Mouse (Mus musculus): ENCODE measurements around the gene Sik1. TPM values are rescaled to one million over a fixed set of nuclear protein-coding genes. Genes with fewer than 3 reads are reported as not detected.

The Sik1 gene
- polyA plus RNA-seq, 1 experiment from 2014 or later: 17.3 TPM

DNA sequence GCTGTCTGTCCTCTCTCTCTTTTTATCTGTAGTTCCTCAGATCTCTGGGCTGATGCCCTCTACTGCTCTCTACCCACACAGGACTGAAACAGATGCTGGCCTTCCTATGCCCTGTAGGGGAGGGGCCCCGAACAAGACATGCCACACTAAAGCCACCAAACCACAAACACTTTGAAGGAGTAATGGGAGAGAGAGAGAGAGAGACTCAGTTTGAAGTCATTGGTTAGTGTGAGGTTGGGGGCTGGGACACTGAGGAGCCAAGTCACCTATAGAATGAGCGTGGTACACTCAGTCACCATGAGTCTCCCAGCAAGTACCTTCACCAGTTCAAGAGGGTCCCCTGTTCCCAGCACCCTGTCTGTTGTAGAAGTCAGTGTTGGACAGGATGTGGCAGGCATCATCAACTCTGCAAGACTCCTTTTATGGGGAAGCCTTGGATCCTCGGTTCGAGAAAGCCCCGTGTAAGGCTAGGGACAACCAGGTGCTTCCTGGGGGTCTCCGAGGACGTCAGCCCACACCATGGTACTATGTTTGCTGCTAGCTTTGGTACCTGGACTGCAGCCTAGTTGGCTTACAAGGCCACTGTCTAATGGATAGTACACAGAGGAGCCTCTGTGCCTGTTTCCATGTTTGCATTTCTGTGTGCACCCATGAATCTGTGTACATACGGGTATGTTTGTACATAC is 17.7 kb upstream of the Sik1 start:
- H3K9me3 ChIP-seq: no peaks in the 10 kb centered on the region
- no peak overlapping the region for H3K27ac ChIP-seq (replicated peaks)
- no peak for ATAC-seq (replicated peaks)
- no peak overlapping the region for H3K9ac ChIP-seq (replicated peaks)
- WGBS: 91% methylated on average over 8 of the region's 8 CpGs
- H3K4me2 ChIP-seq (replicated peaks): no peak overlapping the region
- no peak overlapping the region for H3K4me3 ChIP-seq
- no peaks in the 10 kb centered on the region for H3K36me3 ChIP-seq
- peaks cover 10% of the 10 kb centered on the region for H3K4me1 ChIP-seq
- H3K27me3 ChIP-seq: no peaks in the 10 kb centered on the region

DNA sequence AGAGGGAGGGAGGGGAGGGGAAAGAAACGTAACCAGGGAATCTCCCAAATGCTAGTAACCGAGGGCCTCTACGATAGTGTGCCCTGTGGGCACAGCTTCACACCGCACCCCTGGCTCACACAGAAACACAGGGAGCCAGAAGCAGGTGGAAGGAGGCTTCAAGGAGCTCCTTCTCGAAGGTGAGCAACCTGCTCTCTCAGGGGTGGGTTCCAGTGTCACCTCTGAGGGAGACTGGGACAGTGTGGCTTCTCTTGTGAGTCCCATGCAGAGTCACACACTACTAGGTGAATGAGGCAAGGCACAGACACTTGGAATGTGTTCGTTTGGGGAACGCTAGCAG is 17.2 kb upstream of the Sik1 start:
- Histone ChIP-seq H3K9me3 (no peaks in the 10 kb centered on the region), H3K4me3 (no peak overlapping the region), H3K4me2 (replicated peaks) (no peak overlapping the region), H3K27me3 (no peaks in the 10 kb centered on the region), H3K9ac (replicated peaks) (no peak overlapping the region), H3K4me1 (peaks cover 7% of the 10 kb centered on the region), H3K27ac (replicated peaks) (no peak overlapping the region), H3K36me3 (no peaks in the 10 kb centered on the region)
- 84% methylated on average over 7 of the region's 7 CpGs for WGBS
- ATAC-seq (replicated peaks): no peak

DNA sequence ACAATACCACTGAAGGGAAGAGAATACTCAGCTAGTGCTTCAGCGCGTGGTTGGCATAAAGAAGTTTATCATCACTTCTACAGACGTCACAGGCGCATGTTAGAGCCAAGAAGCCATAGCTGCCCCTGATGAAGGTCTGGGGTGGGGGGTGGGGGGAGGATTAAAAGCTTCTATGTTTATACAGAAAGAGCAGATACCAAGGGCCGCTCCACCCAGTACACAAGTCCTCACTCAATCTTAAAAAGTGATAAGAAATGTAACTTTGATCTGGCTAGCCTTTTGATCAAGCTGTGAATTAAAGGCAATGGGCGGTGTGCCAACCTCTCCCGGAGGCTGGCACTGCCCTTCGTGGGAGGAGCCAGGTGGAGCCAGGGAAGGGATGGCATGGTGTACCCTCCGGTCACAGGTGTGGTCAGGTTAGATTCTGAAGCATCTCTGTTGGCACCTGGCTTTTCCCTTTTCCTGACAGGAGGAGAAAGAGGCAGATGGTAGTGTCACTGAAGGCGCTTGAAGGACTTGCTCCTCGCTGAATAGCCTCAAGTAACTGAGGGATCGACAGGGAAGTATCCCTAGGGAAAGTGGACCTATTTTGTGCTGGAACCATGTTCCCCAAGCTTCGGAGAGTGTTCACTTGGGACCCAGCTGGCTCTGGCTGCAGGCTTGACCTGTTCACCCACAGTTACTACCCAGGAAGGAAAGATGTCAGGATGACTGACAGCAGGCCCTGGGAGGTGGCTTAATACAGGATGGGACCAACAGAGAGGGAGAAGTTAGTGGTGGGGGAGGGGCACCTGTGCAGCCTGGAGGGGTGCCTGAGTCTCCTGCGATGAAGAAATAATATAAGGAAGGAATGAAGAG is 16.6 kb upstream of the Sik1 start:
- no peaks in the 10 kb centered on the region for H3K36me3 ChIP-seq
- no peaks in the 10 kb centered on the region for H3K27me3 ChIP-seq
- H3K4me2 ChIP-seq (replicated peaks): no peak overlapping the region
- H3K9me3 ChIP-seq: no peaks in the 10 kb centered on the region
- peaks cover 1% of the 10 kb centered on the region for H3K4me1 ChIP-seq
- no peak overlapping the region for H3K9ac ChIP-seq (replicated peaks)
- no peak overlapping the region for H3K4me3 ChIP-seq
- ATAC-seq (replicated peaks): no peak
- H3K27ac ChIP-seq (replicated peaks): no peak overlapping the region
- WGBS: 74% methylated on average over 14 of the region's 14 CpGs

DNA sequence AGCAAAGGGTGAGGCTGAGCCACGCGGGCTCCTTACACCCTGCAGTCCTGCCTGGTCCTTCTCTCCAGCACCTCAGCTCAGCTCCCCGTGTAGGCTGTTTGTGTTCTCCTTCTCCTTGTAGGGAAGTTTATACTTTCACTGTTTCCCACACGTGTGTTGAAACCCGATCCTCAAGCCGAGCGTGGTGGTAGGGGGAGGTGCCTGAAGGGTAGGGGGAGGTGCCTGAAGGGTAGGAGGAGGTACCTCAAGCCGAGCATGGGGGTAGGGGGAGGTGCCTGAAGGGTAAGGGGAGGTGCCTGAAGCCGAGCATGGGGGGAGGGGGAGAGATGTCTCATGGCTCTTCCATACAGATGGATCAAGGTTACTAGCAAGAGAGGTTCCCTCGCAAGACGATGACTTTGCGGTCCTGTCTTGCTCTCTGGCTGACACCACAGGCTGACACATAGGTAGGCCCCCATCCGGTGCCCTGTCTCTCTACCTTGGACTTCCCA is 15.4 kb upstream of the Sik1 start:
- WGBS: 27% methylated on average over 13 of the region's 13 CpGs
- ATAC-seq (replicated peaks): no peak
- Histone ChIP-seq H3K4me2 (replicated peaks) (no peak overlapping the region), H3K27me3 (no peaks in the 10 kb centered on the region), H3K4me1 (no peaks in the 10 kb centered on the region), H3K27ac (replicated peaks) (no peak overlapping the region), H3K9ac (replicated peaks) (no peak overlapping the region), H3K36me3 (no peaks in the 10 kb centered on the region), H3K9me3 (no peaks in the 10 kb centered on the region), H3K4me3 (no peak overlapping the region)

DNA sequence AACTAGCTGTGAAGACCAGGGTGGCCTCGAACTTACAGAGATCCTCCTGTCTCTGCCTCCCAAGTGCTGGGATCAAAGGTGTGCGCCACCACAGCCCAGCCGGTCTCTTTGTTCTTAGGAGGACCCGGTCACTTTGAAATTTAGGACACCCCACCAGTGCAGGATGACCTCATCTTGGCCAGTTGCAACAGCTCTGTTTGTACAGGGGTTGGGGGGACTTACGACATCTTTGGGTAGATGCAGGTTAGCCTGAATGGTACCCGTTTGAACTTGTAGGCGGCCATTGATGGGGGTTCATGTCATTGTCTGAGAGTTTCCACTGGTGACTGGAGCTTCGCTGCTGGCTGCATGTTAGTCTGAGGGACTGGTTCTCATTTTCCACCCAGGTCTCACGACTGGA is 14.8 kb upstream of the Sik1 start:
- Histone ChIP-seq H3K36me3 (no peaks in the 10 kb centered on the region), H3K9ac (replicated peaks) (no peak overlapping the region)
- 83% methylated on average over 9 of the region's 9 CpGs for WGBS

DNA sequence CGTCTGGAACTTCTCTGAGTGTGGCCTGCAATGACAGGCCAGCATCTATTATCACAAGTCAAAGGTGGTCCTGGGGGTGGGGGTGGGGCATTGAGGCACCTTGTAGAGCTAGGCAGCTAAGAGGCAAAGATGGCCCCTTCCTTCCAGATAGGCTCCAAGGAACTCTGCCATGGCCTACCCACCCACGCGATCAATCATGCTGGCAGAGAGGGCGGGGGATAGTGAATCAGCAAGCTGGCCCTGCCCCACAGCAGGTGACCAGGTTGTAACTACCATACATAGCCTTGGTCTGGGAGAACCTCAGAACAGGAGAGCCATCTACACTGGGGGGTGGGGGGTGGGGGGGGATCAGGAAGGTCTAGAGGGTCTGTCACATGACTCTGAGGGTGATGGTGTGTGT is 12.5 kb upstream of the Sik1 start:
- Histone ChIP-seq H3K4me1 (no peaks in the 10 kb centered on the region), H3K9ac (replicated peaks) (no peak overlapping the region), H3K4me2 (replicated peaks) (no peak overlapping the region), H3K4me3 (no peak overlapping the region), H3K36me3 (no peaks in the 10 kb centered on the region), H3K27me3 (no peaks in the 10 kb centered on the region), H3K9me3 (no peaks in the 10 kb centered on the region), H3K27ac (replicated peaks) (no peak overlapping the region)
- no peak for ATAC-seq (replicated peaks)
- WGBS: 97% methylated on average over 4 of the region's 4 CpGs

More for the DNA sequence above, 14.8 kb upstream of the Sik1 start:
- Histone ChIP-seq H3K4me2 (replicated peaks) (no peak overlapping the region), H3K9me3 (no peaks in the 10 kb centered on the region), H3K4me1 (no peaks in the 10 kb centered on the region), H3K4me3 (no peak overlapping the region), H3K27ac (replicated peaks) (no peak overlapping the region), H3K27me3 (no peaks in the 10 kb centered on the region)
- no peak for ATAC-seq (replicated peaks)

DNA sequence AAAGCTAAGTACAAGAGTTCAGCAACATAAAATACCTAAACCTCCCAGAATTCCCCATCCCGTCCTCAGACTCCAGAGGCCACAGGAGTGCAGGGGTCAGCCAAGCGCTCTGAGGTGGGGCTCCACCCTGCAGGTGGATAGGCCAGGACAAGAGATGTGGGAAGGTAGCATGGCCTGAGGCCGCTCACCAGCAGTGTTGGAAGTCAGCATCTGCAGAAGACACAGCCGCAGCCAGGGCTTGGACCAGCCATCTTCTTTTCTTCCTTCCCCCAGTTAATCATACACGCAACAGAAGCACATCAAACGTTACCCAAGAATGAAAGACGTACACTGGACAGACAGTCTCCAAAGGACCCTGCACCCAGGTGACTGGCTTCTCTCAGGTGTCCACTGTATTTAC is 11.5 kb upstream of the Sik1 start:
- Histone ChIP-seq H3K4me3 (no peak overlapping the region), H3K27ac (replicated peaks) (no peak overlapping the region), H3K9ac (replicated peaks) (no peak overlapping the region), H3K36me3 (no peaks in the 10 kb centered on the region), H3K4me2 (replicated peaks) (no peak overlapping the region), H3K4me1 (no peaks in the 10 kb centered on the region), H3K27me3 (no peaks in the 10 kb centered on the region), H3K9me3 (no peaks in the 10 kb centered on the region)
- no peak for ATAC-seq (replicated peaks)
- WGBS: 96% methylated on average over 7 of the region's 7 CpGs

DNA sequence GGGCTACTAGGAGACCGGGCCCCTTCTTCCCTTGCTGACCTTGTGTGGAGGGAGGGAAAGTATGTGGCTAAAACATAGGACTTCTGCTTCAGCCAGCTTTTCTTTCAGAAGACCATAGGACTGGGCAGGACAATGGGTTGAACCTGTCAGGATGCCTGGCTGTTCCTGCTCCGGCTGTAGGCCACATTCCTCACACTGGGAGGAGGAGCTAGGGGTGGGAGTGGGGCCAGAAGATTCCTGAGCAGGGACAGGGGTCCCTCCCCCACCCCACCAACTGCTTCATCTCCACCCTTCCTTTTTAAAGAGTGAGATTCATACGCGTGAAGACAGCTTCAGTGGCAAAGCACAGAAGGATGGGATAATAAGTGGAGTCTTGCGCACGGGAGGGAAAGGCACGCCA is 10.0 kb upstream of the Sik1 start:
- no peak for ATAC-seq (replicated peaks)
- H3K9ac ChIP-seq (replicated peaks): no peak overlapping the region
- WGBS: 65% methylated on average over 7 of the region's 7 CpGs
- no peak overlapping the region for H3K27ac ChIP-seq (replicated peaks)
- H3K4me1 ChIP-seq: no peaks in the 10 kb centered on the region
- no peaks in the 10 kb centered on the region for H3K36me3 ChIP-seq
- no peak overlapping the region for H3K4me3 ChIP-seq
- H3K27me3 ChIP-seq: no peaks in the 10 kb centered on the region
- no peak overlapping the region for H3K4me2 ChIP-seq (replicated peaks)
- no peaks in the 10 kb centered on the region for H3K9me3 ChIP-seq

DNA sequence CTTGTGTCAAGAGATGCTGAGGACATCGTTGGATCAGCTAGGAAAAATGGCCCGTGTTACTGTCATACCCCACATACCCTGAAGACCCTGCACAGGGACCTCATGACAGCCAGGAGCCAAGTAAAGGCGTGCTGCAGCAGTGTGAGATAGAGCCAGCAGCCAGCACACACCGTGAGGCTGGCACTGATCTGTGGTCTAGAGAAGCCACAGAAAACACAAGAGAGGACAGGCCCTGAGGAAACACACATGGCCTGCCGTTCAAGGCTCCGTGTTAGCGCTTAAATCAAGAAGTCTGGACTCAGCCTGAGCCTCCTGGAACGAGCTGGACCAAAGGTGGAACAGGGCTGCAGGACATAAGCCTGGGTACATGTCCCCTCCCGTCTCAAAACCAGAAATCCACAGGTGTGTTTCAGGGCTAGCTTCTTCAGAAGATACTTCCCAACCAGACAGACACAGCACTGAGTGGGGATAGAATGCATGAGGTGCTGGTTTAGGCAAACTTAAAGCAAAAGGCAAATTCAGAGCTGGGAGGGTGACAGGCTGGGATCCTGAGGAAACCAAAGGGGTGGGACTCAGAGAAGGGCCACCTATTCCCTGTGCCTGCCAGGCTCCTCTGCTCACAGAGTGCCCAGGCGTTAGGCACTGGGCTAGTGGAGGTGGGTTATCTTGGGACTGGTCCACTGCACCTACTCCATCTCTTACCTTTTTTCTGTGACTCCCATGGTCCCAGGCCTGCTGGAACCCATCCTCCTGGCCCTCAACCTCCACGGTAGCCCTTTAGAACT is 9.3 kb upstream of the Sik1 start:
- WGBS: 71% methylated on average over 11 of the region's 11 CpGs
- ATAC-seq (replicated peaks): no peak
- no peak overlapping the region for H3K4me3 ChIP-seq
- no peaks in the 10 kb centered on the region for H3K9me3 ChIP-seq
- H3K4me2 ChIP-seq (replicated peaks): no peak overlapping the region
- no peaks in the 10 kb centered on the region for H3K36me3 ChIP-seq
- no peak overlapping the region for H3K9ac ChIP-seq (replicated peaks)
- no peaks in the 10 kb centered on the region for H3K4me1 ChIP-seq
- 0 out of 2 replicates have a peak overlapping the region, but pooled peaks have one; percentile 11 for H3K27ac ChIP-seq (replicated peaks)
- H3K27me3 ChIP-seq: no peaks in the 10 kb centered on the region

DNA sequence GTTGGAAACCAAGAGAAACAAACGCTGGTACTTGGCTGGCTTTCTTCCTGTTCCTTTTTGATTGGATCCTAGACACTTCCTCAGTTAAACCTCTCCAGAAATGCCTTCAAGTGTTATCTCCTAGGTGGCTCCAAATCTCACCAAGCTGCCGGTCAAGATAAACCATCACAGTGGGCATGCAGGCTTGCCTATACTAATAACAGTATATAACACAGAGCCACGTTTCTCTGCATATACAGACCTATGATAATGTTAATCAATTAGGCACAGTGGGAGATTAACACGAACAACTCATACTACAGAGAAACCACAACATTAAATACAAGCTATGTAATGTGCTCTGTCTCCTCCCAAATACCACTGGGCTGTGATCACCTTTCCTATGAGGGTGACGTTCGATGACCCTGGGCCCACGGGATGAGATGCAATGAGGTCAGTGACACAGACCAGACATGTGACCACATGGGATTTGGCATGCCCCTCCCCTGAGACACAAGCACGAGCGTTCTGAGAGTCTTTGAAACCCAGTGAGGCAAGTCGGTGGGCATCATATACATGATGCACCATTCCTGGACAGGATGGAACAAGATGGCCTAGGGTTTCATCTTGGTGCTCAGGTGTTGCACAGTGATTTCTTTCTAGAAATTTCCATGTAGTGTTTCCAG is 7.7 kb upstream of the Sik1 start:
- H3K36me3 ChIP-seq: no peaks in the 10 kb centered on the region
- no peak overlapping the region for H3K4me3 ChIP-seq
- H3K27ac ChIP-seq (replicated peaks): no peak overlapping the region
- H3K4me1 ChIP-seq: no peaks in the 10 kb centered on the region
- H3K9me3 ChIP-seq: no peaks in the 10 kb centered on the region
- no peaks in the 10 kb centered on the region for H3K27me3 ChIP-seq
- H3K4me2 ChIP-seq (replicated peaks): no peak overlapping the region
- H3K9ac ChIP-seq (replicated peaks): no peak overlapping the region
- WGBS: 83% methylated on average over 10 of the region's 10 CpGs
- no peak for ATAC-seq (replicated peaks)

DNA sequence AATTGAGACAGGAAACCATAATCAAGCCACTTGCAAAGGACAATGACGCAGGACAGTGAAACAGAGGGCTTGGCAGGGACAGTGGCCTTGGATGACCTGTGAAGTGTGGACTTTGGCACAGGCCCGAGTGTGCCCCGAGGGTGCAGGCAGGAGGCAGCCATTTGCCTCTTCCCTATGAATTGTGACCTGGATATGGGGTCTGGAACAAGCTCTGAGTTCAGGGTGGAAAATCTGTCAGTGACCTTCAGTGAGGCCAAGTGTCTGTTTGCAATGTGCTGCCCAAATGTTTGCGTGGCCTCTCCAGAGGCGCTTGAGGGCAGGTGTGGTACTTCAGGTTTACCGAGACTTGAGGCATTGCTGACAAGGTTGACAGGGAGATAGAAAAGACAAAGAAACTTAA is 6.5 kb upstream of the Sik1 start:
- ATAC-seq (replicated peaks): no peak
- Histone ChIP-seq H3K27ac (replicated peaks) (no peak overlapping the region), H3K27me3 (no peaks in the 10 kb centered on the region), H3K4me1 (peaks cover under 1% of the 10 kb centered on the region; the same call in 1 of the 2 replicates), H3K4me2 (replicated peaks) (no peak overlapping the region), H3K4me3 (no peak overlapping the region), H3K9me3 (no peaks in the 10 kb centered on the region), H3K36me3 (no peaks in the 10 kb centered on the region), H3K9ac (replicated peaks) (no peak overlapping the region)
- WGBS: 90% methylated on average over 6 of the region's 6 CpGs

DNA sequence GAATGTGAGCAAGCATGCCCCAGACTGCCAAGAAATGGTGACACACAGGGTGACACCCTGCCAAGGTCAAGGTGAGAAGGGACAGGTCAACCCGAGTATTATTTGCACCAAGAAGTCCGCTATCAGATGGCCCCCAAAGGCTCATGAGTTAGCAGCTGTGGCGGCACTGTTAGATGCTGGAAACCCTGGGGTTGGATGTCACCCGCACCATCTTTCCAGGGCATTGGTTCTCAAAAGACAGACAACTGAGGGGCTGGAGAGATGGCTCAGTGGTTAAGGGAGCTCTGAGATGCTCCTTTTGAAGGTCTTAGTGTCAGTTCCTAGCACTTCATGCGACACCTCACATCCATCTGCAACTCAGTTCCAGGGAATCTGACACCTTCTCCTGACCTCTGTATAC is 6.1 kb upstream of the Sik1 start:
- peaks cover 5% of the 10 kb centered on the region for H3K4me1 ChIP-seq
- no peak overlapping the region for H3K4me2 ChIP-seq (replicated peaks)
- no peak for ATAC-seq (replicated peaks)
- no peak overlapping the region for H3K9ac ChIP-seq (replicated peaks)
- H3K36me3 ChIP-seq: no peaks in the 10 kb centered on the region
- H3K27me3 ChIP-seq: no peaks in the 10 kb centered on the region
- 92% methylated on average over 5 of the region's 5 CpGs for WGBS
- H3K9me3 ChIP-seq: no peaks in the 10 kb centered on the region
- no peak overlapping the region for H3K4me3 ChIP-seq
- H3K27ac ChIP-seq (replicated peaks): no peak overlapping the region
